Mouse (Mus musculus) stomach, embryonic 14.5 days (tissue): ENCODE results near the gene Nup210l. TPM values are rescaled to one million over a fixed set of nuclear protein-coding genes. Genes with fewer than 3 reads are reported as not detected.

ENCODE experiments used
- ATAC-seq: fragments of 200-750 bp; cut with Nextera tagmentation; 2 replicates; pipeline ENCODE4 v1.8.0; 2017; ENCODE audit warnings: low read depth, moderate TSS enrichment; ENCODE audit not compliant: insufficient number of reproducible peaks, insufficient read depth, low FRiP score
- H3K27ac ChIP-seq: fragments of 300-500 bp; sonication (generic); 2 replicates; pipeline ENCODE4 v1.5.1; 2014; ENCODE audit warnings: mild to moderate bottlenecking, low read length, moderate library complexity, mixed read lengths
- H3K27me3 ChIP-seq: fragments of 300-500 bp; sonication (generic); 2 replicates; pipeline ENCODE4 v1.6.1; 2014; ENCODE audit warnings: low read length, control low read depth, mixed read lengths; ENCODE audit not compliant: control insufficient read depth, insufficient read depth
- H3K36me3 ChIP-seq: fragments of 300-500 bp; sonication (generic); 2 replicates; pipeline ENCODE4 v1.6.1; 2014; ENCODE audit warnings: mild to moderate bottlenecking, control low read depth, low read length, moderate library complexity, mixed read lengths; ENCODE audit not compliant: control insufficient read depth, insufficient read depth
- H3K4me1 ChIP-seq: fragments of 300-500 bp; sonication (generic); 2 replicates; pipeline ENCODE4 v1.6.1; 2014; ENCODE audit warnings: low read length, control low read depth, mixed read lengths; ENCODE audit not compliant: control insufficient read depth, insufficient read depth
- H3K4me2 ChIP-seq: fragments of 300-500 bp; sonication (generic); replicated peaks from 2 replicates; pipeline ENCODE4 v1.6.1; 2014; ENCODE audit warnings: low read depth, low read length, control low read depth
- H3K4me3 ChIP-seq: fragments of 300-500 bp; sonication (generic); 2 replicates; pipeline ENCODE4 v1.5.1; 2014; ENCODE audit warnings: low read depth, low read length, control low read depth
- H3K9ac ChIP-seq: fragments of 300-500 bp; sonication (generic); replicated peaks from 2 replicates; pipeline ENCODE4 v1.6.1; 2014; ENCODE audit warnings: low read depth, mild to moderate bottlenecking, control low read depth, low read length, moderate library complexity, mixed read lengths
- H3K9me3 ChIP-seq: fragments of 300-500 bp; sonication (generic); 2 replicates; pipeline ENCODE4 v1.6.1; 2016; ENCODE audit warnings: low read depth, low read length, control low read depth; ENCODE audit not compliant: control insufficient read depth
- WGBS: fragments of 180-500 bp; shearing (Covaris S2); extraction: QIAGEN DNeasy Blood & Tissue Kit; methylation state at CpG from one replicate; pipeline ENCODE4 v1.1.7; 2014; 5-methylcytosine and 5-hydroxymethylcytosine counted together
- polyA plus RNA-seq: library from polyadenylated mRNA; unstranded; fragments of >200 nt; fragmentation: Nextera tagmentation; extraction: Ambion mirVana; gene quantifications from 2 replicates; pipeline ENCODE4 v1.2.1, GENCODE M21; 2014

The Nup210l gene
- polyA plus RNA-seq, 1 experiment from 2014 or later, result 0.98 TPM

DNA sequence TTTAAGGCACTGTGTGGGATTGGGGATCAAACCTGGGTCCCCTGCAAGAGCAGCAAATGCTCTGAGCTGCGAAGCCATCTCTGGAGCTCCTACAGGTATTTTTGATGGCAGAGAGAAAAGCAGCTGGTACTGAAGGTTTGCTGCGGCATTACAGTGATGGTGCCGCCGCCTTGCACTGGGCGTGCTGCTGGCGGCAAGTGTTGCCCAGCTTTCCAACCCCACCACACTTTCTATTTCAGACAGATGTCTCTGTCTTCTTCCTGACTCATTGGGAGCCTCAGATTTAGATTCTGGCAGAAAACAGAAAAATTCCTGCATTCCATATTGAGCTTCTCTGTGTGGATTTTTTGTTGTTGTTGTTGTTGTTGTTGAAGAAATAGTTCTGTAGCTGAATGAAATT, 23.9 kb downstream of the Nup210l start:
- 91% methylated on average over 6 of the region's 6 CpGs for WGBS
- ATAC-seq, result no peak
- Histone ChIP-seq H3K9me3 (no peaks in the 10 kb centered on the region), H3K36me3 (no peaks in the 10 kb centered on the region), H3K4me2 (no peak overlapping the region), H3K4me1 (no peaks in the 10 kb centered on the region), H3K27ac (no peak overlapping the region), H3K4me3 (no peak overlapping the region), H3K27me3 (no peaks in the 10 kb centered on the region), H3K9ac (no peak overlapping the region)

DNA sequence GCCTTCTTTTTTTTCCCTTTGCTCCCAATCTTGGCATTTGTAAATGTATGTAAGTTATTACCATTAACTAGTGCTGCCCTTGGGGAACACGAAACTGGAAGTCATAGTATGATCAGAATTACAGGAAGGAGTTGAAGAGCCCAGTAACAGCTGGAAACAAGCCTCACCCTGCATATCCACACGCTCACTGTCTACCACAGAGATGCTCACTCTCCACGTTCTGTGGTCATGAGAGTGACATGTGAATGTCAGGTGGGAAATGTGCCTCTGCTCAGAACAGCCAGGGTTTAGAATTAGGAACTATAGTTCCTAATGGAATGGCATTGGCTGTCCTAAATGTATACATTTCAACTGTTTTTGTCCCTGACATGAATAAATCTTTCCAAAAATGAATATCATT, 28.8 kb downstream of the Nup210l start:
- Histone ChIP-seq H3K27me3 (no peaks in the 10 kb centered on the region), H3K9ac (no peak overlapping the region), H3K9me3 (no peaks in the 10 kb centered on the region), H3K4me3 (no peak overlapping the region), H3K4me2 (no peak overlapping the region), H3K27ac (no peak overlapping the region), H3K36me3 (no peaks in the 10 kb centered on the region), H3K4me1 (no peaks in the 10 kb centered on the region)
- WGBS, result 83% methylated on average over 3 of the region's 3 CpGs
- ATAC-seq, result no peak

DNA sequence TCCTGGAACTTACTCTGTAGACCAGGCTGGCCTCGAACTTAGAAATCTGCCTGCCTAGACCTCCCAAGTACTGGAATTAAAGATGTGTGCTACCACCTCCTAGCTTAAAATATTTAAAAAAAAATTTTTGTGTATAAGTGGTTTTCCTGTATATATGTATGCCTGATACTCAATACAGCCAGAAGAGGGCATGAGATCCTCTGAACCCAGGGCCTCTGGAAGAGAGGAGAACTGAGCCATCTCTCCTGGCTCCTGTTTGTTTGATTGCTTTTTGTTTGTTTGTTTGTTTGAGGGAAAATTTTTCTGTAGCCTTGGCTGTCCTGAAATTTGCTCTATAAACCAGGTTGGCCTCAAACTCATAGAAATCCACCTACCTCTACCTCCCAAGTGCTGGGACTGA, 29.4 kb downstream of the Nup210l start:
- H3K9ac ChIP-seq, result no peak overlapping the region
- H3K27me3 ChIP-seq, result no peaks in the 10 kb centered on the region
- no peak overlapping the region for H3K27ac ChIP-seq
- no peaks in the 10 kb centered on the region for H3K4me1 ChIP-seq
- ATAC-seq, result no peak
- no peaks in the 10 kb centered on the region for H3K9me3 ChIP-seq
- 89% methylated on average over 1 of the region's 1 CpGs for WGBS
- no peak overlapping the region for H3K4me3 ChIP-seq
- H3K36me3 ChIP-seq, result no peaks in the 10 kb centered on the region
- no peak overlapping the region for H3K4me2 ChIP-seq

DNA sequence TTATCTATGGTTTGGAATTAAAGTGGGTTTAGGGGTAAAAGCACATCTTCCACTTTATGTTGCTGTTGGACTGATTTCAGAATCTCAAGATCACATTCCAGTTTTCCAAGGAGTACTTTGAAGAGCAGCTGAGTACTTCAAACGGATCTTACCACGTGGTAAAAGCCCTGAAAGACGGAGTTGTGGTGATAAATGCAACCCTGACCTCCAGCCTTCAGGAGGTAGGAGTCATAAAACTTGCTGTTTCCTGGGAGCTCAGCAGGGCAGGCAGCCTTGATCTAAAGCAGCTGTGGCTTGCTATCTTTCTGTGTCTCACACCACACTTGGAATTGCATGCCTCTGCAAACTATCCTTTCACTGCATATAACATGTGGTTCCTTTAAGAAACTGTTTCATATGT, 30.6 kb downstream of the Nup210l start:
- H3K9ac ChIP-seq, result no peak overlapping the region
- no peak overlapping the region for H3K27ac ChIP-seq
- no peaks in the 10 kb centered on the region for H3K27me3 ChIP-seq
- H3K4me2 ChIP-seq, result no peak overlapping the region
- 23% methylated on average over 3 of the region's 3 CpGs for WGBS
- no peaks in the 10 kb centered on the region for H3K9me3 ChIP-seq
- H3K4me3 ChIP-seq, result no peak overlapping the region
- no peaks in the 10 kb centered on the region for H3K4me1 ChIP-seq
- no peak; the same call in 1 of the 2 replicates for ATAC-seq
- H3K36me3 ChIP-seq, result no peaks in the 10 kb centered on the region

DNA sequence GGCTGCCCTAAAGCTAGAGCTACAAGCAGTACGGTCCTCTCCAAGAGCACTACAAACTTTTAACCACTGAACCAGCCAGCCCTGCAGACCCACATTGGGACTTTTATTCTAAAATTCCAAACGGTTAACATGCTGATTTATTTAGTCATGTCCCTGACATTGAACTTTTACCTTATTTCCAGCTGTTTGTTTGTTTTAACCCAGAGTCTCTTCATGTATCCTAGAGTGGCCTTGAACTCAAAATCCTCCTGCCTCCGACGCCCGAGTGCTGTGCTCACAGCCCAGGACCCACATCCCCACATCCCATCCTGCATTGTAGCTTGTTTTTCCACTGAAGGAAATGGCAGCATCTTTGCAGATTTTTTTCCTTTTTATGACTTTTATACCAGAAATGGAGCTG, 31.1 kb downstream of the Nup210l start:
- ATAC-seq, result no peak
- Histone ChIP-seq H3K9ac (no peak overlapping the region), H3K27me3 (no peaks in the 10 kb centered on the region), H3K36me3 (no peaks in the 10 kb centered on the region), H3K27ac (no peak overlapping the region), H3K4me1 (no peaks in the 10 kb centered on the region), H3K4me3 (no peak overlapping the region), H3K4me2 (no peak overlapping the region), H3K9me3 (no peaks in the 10 kb centered on the region)
- 52% methylated on average over 5 of the region's 5 CpGs for WGBS

DNA sequence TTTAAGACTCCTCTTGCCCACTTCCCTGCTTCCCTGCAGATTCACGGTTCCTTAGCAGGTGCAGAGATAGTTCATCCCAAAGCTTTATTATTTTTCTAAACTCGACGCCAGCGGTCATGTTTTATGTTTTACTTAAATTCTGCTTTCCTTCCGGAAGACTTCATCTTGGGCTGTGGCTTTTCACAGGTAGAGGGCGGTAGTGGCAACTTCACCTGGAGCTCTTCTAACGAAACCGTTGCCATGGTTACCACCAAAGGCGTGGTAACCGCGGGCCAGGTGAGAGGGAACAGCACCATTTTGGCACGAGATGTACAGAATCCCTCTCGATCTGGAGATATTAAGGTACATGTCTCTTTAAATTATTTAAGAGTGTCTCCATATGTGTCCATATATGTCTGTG, 32.7 kb downstream of the Nup210l start:
- no peaks in the 10 kb centered on the region for H3K27me3 ChIP-seq
- no peaks in the 10 kb centered on the region for H3K36me3 ChIP-seq
- no peaks in the 10 kb centered on the region for H3K4me1 ChIP-seq
- H3K9ac ChIP-seq, result no peak overlapping the region
- ATAC-seq, result no peak
- H3K4me3 ChIP-seq, result no peak overlapping the region
- H3K9me3 ChIP-seq, result no peaks in the 10 kb centered on the region
- no peak overlapping the region for H3K4me2 ChIP-seq
- 41% methylated on average over 13 of the region's 13 CpGs for WGBS
- H3K27ac ChIP-seq, result no peak overlapping the region

DNA sequence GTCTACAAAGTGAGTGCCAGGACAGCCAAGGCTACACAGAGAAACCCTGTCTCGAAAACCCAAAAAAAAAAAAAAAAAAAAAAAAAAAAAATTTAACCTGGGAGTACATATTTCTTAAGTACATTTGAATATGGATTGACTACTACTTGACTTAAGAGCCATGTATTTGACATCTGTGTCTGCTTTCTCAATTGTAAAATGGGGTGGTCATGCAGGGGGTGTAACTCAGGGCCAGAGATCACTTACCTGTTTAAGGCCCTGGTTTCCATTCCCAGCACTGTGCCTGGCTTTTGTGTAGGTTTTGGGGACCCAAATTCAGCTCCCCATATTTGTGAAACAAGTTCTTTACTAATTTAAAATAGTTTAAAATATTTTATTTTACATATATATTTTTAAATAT, 33.7 kb downstream of the Nup210l start:
- Histone ChIP-seq H3K9ac (no peak overlapping the region), H3K4me1 (no peaks in the 10 kb centered on the region), H3K4me2 (no peak overlapping the region), H3K36me3 (no peaks in the 10 kb centered on the region), H3K4me3 (no peak overlapping the region), H3K27ac (no peak overlapping the region), H3K27me3 (no peaks in the 10 kb centered on the region), H3K9me3 (no peaks in the 10 kb centered on the region)
- WGBS, result 86% methylated on average over 1 of the region's 1 CpGs
- no peak for ATAC-seq

DNA sequence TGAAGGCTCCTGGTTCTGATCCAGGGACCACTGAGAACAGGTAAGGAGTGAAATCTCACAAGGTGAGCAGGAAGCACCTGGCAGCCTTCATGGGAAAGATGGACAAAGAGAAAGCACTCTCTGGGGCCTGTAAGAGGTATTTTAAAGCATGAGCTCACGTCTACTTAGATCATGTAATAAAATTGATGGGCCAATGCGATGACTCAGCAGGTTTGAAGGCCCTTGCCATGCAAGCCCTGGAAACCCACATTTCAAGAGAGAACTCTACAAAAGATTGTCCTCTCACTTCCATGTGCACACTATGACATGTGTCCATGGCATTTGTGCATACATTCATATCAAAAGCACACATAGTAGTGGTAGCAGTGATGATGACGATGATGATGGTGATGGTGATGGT, 36.0 kb downstream of the Nup210l start:
- WGBS, result 92% methylated on average over 3 of the region's 3 CpGs
- Histone ChIP-seq H3K36me3 (no peaks in the 10 kb centered on the region), H3K27me3 (no peaks in the 10 kb centered on the region), H3K9me3 (no peaks in the 10 kb centered on the region), H3K27ac (no peak overlapping the region), H3K4me3 (no peak overlapping the region), H3K9ac (no peak overlapping the region), H3K4me1 (no peaks in the 10 kb centered on the region), H3K4me2 (no peak overlapping the region)
- ATAC-seq, result no peak

DNA sequence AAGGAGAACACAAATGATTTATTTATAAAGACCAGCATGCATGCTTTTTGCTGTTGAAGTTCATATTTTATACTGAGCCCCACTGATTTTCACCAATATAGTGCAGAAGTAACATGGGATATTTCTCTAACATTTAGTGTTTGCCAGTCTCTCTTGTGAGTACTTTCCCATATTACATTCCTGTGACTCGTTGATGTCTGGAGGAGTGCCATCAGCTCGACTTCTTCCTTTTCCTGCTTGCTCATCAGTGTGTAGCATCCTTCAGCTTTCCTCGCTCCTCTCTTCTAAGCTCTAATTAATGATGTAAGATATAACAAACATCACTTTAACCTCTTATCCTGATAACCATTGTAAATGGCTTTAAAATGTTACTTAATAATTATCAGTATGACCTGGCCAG, 41.5 kb downstream of the Nup210l start:
- H3K27me3 ChIP-seq, result no peaks in the 10 kb centered on the region
- 76% methylated on average over 3 of the region's 3 CpGs for WGBS
- no peak overlapping the region for H3K27ac ChIP-seq
- H3K4me2 ChIP-seq, result no peak overlapping the region
- H3K9ac ChIP-seq, result no peak overlapping the region
- no peak for ATAC-seq
- H3K9me3 ChIP-seq, result no peaks in the 10 kb centered on the region
- no peak overlapping the region for H3K4me3 ChIP-seq
- H3K4me1 ChIP-seq, result no peaks in the 10 kb centered on the region
- H3K36me3 ChIP-seq, result no peaks in the 10 kb centered on the region
